Mouse (Mus musculus): ENCODE measurements around the gene Mybphl. TPM values are rescaled to one million over a fixed set of nuclear protein-coding genes. Genes with fewer than 3 reads are reported as not detected.

Gene Mybphl
- polyA plus RNA-seq, 1 experiment from 2014 or later, result 5.6 TPM

DNA sequence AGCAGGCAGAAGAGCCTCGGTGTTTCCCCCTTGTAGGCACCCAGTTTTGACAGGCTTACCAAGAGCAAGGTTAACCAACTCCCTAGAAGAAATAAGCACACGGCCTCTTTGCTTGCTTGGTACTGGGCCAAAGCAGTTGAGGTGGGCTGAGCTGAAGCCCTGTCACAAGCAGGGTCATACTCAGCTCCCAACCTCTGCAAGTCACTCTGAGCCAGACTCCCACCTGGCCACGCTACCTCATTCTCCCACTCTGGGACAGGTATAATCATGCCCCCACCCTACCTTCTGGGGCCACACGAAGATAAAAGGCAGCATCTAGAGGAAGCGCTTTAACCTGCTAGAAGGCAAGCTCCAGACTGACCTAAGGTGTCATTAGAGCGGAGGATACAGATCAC is 60.9 kb downstream of the Mybphl start:
- no peak overlapping the region for H3K4me2 ChIP-seq (replicated peaks; ENCODE audit: low read depth, low read length)
- TF ChIP-seq EP300 (IDR thresholded peaks at IDR 0.05) (no peak), CTCF (IDR thresholded peaks at IDR 0.05) (no peak)
- peaks cover 8% of the 10 kb centered on the region for H3K4me1 ChIP-seq (ENCODE audit: insufficient read depth, low read depth, low read length)
- H3K27me3 ChIP-seq (replicated peaks; ENCODE audit: insufficient read depth, low read length), result no peaks in the 10 kb centered on the region
- no peak for ATAC-seq
- no peak overlapping the region for H3K27ac ChIP-seq (ENCODE audit: low read length)
- DNase-seq (ENCODE audit: low spot score), result no peak
- no peak overlapping the region for H3K4me3 ChIP-seq (ENCODE audit: low read depth, low read length)
- no peaks in the 10 kb centered on the region for H3K9me3 ChIP-seq (ENCODE audit: low read length)
- no peak overlapping the region for H3K9ac ChIP-seq (replicated peaks; ENCODE audit: low read depth)
- WGBS, result 86% methylated on average over 6 of the region's 6 CpGs
- H3K36me3 ChIP-seq (ENCODE audit: insufficient read depth, low read length), result peaks cover 24% of the 10 kb centered on the region

Other genes starting within 250 kb of the Mybphl start
- gene Gnai3, start 218.8 kb upstream of the Mybphl start, polyA plus RNA-seq (2015; fragmentation: Nextera tagmentation; extraction: Ambion mirVana), result 87.4 and 96.3 TPM in 2 replicates
- not detected in 2 replicates for gene Gpr61, start 210.0 kb upstream of the Mybphl start, polyA plus RNA-seq (2015; fragmentation: Nextera tagmentation; extraction: Ambion mirVana)
- gene Amigo1, start 178.6 kb upstream of the Mybphl start, polyA plus RNA-seq (2015; fragmentation: Nextera tagmentation; extraction: Ambion mirVana), result 4.6 TPM in 2 replicates
- 4.8 and 4.9 TPM in 2 replicates for gene Cyb561d1, start 163.7 kb upstream of the Mybphl start, polyA plus RNA-seq (2015; fragmentation: Nextera tagmentation; extraction: Ambion mirVana)
- 6.1 and 6.7 TPM in 2 replicates for gene Atxn7l2, start 154.0 kb upstream of the Mybphl start, polyA plus RNA-seq (2015; fragmentation: Nextera tagmentation; extraction: Ambion mirVana)
- gene Sypl2, start 138.3 kb upstream of the Mybphl start, polyA plus RNA-seq (2015; fragmentation: Nextera tagmentation; extraction: Ambion mirVana), result not detected in 2 replicates
- 156 and 163 TPM in 2 replicates for gene Psma5, start 108.0 kb upstream of the Mybphl start, polyA plus RNA-seq (2015; fragmentation: Nextera tagmentation; extraction: Ambion mirVana)
- gene Sort1, start 80.8 kb upstream of the Mybphl start, polyA plus RNA-seq (2015; fragmentation: Nextera tagmentation; extraction: Ambion mirVana), result 30.8 and 34.2 TPM in 2 replicates
- 2.3 and 3.7 TPM in 2 replicates for gene Psrc1, start 18.9 kb downstream of the Mybphl start, polyA plus RNA-seq (2015; fragmentation: Nextera tagmentation; extraction: Ambion mirVana)
- 3.4 and 3.8 TPM in 2 replicates for gene Celsr2, start 50.6 kb downstream of the Mybphl start, polyA plus RNA-seq (2015; fragmentation: Nextera tagmentation; extraction: Ambion mirVana)
- gene Sars, start 80.3 kb downstream of the Mybphl start, polyA plus RNA-seq (2015; fragmentation: Nextera tagmentation; extraction: Ambion mirVana), result 81.0 and 81.3 TPM in 2 replicates
- gene 1700013F07Rik, start 169.2 kb downstream of the Mybphl start, polyA plus RNA-seq (2015; fragmentation: Nextera tagmentation; extraction: Ambion mirVana), result 6.4 and 7.9 TPM in 2 replicates
- 32.4 and 45.7 TPM in 2 replicates for gene 5330417C22Rik, start 171.6 kb downstream of the Mybphl start, polyA plus RNA-seq (2015; fragmentation: Nextera tagmentation; extraction: Ambion mirVana)
- 41.8 and 42.7 TPM in 2 replicates for gene Tmem167b, start 197.6 kb downstream of the Mybphl start, polyA plus RNA-seq (2015; fragmentation: Nextera tagmentation; extraction: Ambion mirVana)
- gene Taf13, start 206.8 kb downstream of the Mybphl start, polyA plus RNA-seq (2015; fragmentation: Nextera tagmentation; extraction: Ambion mirVana), result 41.0 and 45.9 TPM in 2 replicates
- gene Wdr47, start 226.4 kb downstream of the Mybphl start, polyA plus RNA-seq (2015; fragmentation: Nextera tagmentation; extraction: Ambion mirVana), result 7.8 and 8.2 TPM in 2 replicates

Measured in lung, postnatal 0 days (tissue).